ENCODE assay signal across 9 mouse cellular contexts in the genomic region with DNA sequence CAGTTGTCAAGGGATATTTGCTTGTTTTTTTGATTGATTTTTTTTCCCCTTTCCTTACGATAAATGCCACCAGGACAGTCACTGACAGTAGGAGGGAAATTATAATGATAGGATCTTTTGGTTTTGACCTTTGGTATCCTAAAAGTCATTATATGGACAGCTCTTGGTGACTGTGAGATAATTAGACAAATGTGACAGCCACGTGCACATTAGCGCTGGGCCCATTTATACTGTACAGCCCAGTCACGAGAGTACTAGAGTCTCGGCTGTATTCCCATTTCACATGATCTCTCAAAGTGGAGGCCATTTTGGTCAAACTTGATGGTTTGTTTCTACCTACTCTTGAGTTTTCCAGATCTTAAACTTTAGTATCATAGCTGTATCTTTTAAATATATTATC. TPM values are rescaled to one million over a fixed set of nuclear protein-coding genes. Genes with fewer than 3 reads are reported as not detected.
DNase-seq lines count a peak whose midpoint lies in the region; ATAC-seq and TF ChIP-seq lines count a peak whose summit lies in the region.
"Had no signal": no experiment of that assay in that cellular context is flagged by ENCODE, and none has a peak within 500 bp of the region (broad histone marks: within the 10 kb centered on the region; RNA-seq: fewer than 3 reads in every experiment).

No protein-coding gene starts in this region.

- H3K27me3 ChIP-seq in heart, postnatal 0 days (ENCODE audit: control insufficient read depth, insufficient read depth, low read length): no peaks in the 10 kb centered on the region
- no peaks in the 10 kb centered on the region for H3K27me3 ChIP-seq in hindbrain, embryonic 13.5 days
- no peaks in the 10 kb centered on the region for H3K27me3 ChIP-seq in midbrain, embryonic 12.5 days

- peak overlapping the region; percentile 86 for H3K4me2 ChIP-seq in heart, postnatal 0 days (ENCODE audit: low read depth, low read length)
- H3K4me2 ChIP-seq in hindbrain, embryonic 13.5 days: peak overlapping the region; percentile 91
- peak overlapping the region; percentile 90 for H3K4me2 ChIP-seq in midbrain, embryonic 12.5 days (replicated peaks)

- DNase-seq in heart, postnatal 0 days (ENCODE audit: low spot score): no peak
- no peak for DNase-seq in heart, postnatal 14 days
- no peak for DNase-seq in ovary, postnatal 36 days (ENCODE audit: low spot score)
- no peak for DNase-seq in right cerebral cortex, postnatal 25 days
- no peak for DNase-seq in spleen, postnatal 14 days (ENCODE audit: low spot score in 2 of 2)
- DNase-seq: layer of hippocampus, adult 9-11 months had no signal

- H3K4me3 ChIP-seq in heart, postnatal 0 days (ENCODE audit: low read depth, low read length): peak overlapping the region; percentile 95
- H3K4me3 ChIP-seq in bone marrow macrophage, adult 2 months (ENCODE audit: insufficient read depth, low read length): peak overlapping the region; percentile 80
- H3K4me3 ChIP-seq in hindbrain, embryonic 13.5 days: peak overlapping the region; percentile 73
- H3K4me3 ChIP-seq in midbrain, embryonic 12.5 days: peak overlapping the region; percentile 73

- H3K9me3 ChIP-seq in heart, postnatal 0 days (replicated peaks; ENCODE audit: control insufficient read depth, low read length): no peaks in the 10 kb centered on the region
- H3K9me3 ChIP-seq in hindbrain, embryonic 13.5 days: no peaks in the 10 kb centered on the region
- no peaks in the 10 kb centered on the region for H3K9me3 ChIP-seq in midbrain, embryonic 12.5 days

- no peak for TF ChIP-seq CTCF in heart, postnatal 0 days (IDR thresholded peaks at IDR 0.05; ENCODE audit: low read depth)
- no peak for TF ChIP-seq CTCF in bone marrow macrophage, adult 2 months (IDR thresholded peaks at IDR 0.05; ENCODE audit: low read depth, low read length)

- no peak overlapping the region for H3K27ac ChIP-seq in heart, postnatal 0 days (ENCODE audit: low read depth)
- no peak overlapping the region for H3K27ac ChIP-seq in bone marrow macrophage, adult 2 months (ENCODE audit: insufficient read depth, low read depth, low read length)
- H3K27ac ChIP-seq in hindbrain, embryonic 13.5 days: no peak overlapping the region
- H3K27ac ChIP-seq in midbrain, embryonic 12.5 days (replicated peaks): no peak overlapping the region; the same call in 1 of the 2 replicates

- ATAC-seq in heart, postnatal 0 days (ENCODE audit: insufficient read depth, low read depth): no peak
- no peak for ATAC-seq in hindbrain, embryonic 13.5 days (ENCODE audit: low FRiP score)
- ATAC-seq in midbrain, embryonic 12.5 days (ENCODE audit: low FRiP score, low read depth): no peak

- H3K9ac ChIP-seq in heart, postnatal 0 days (replicated peaks; ENCODE audit: low read depth, low read length): no peak overlapping the region
- H3K9ac ChIP-seq in hindbrain, embryonic 13.5 days: no peak overlapping the region
- no peak overlapping the region for H3K9ac ChIP-seq in midbrain, embryonic 12.5 days (replicated peaks)

- H3K36me3 ChIP-seq in heart, postnatal 0 days (replicated peaks; ENCODE audit: control insufficient read depth, insufficient read depth, low read length): no peaks in the 10 kb centered on the region
- H3K36me3 ChIP-seq in hindbrain, embryonic 13.5 days: no peaks in the 10 kb centered on the region
- no peaks in the 10 kb centered on the region for H3K36me3 ChIP-seq in midbrain, embryonic 12.5 days

- TF ChIP-seq POLR2A in bone marrow macrophage, adult 2 months (IDR thresholded peaks at IDR 0.05; ENCODE audit: borderline replicate concordance, low read depth, low read length): no peak

- peaks cover 5% of the 10 kb centered on the region for H3K4me1 ChIP-seq in heart, postnatal 0 days (ENCODE audit: control insufficient read depth, insufficient read depth)
- peaks cover 8% of the 10 kb centered on the region for H3K4me1 ChIP-seq in bone marrow macrophage, adult 2 months (ENCODE audit: control insufficient read depth, insufficient read depth, low read length)
- H3K4me1 ChIP-seq in hindbrain, embryonic 13.5 days (replicated peaks): peaks cover 36% of the 10 kb centered on the region
- H3K4me1 ChIP-seq in midbrain, embryonic 12.5 days: peaks cover 27% of the 10 kb centered on the region

- no peak for TF ChIP-seq EP300 in heart, postnatal 0 days (IDR thresholded peaks at IDR 0.05; ENCODE audit: low read depth)

- 73% methylated on average over 5 of the region's 5 CpGs for WGBS in heart, postnatal 0 days
- WGBS in hindbrain, embryonic 13.5 days: 35% methylated on average over 5 of the region's 5 CpGs
- 64% methylated on average over 5 of the region's 5 CpGs for WGBS in midbrain, embryonic 12.5 days

- intact Hi-C loops in heart, postnatal 14 days (cut with DNase I): loop anchor here (5.0 kb wide), 1 partner anchor 145 kb away; the partner anchor contains the start of genes Peg10 and Sgce

RNA-seq across cellular contexts. Expression of gene Casd1, which starts 1.4 kb away (rescaled TPM):
- total RNA-seq in heart, postnatal 0 days (2014; rRNA removed; ENCODE audit: low replicate concordance): 44.6 and 47.5 TPM in 2 replicates
- 17.7 and 17.9 TPM in 2 replicates for polyA plus RNA-seq in heart, postnatal 0 days (2015; fragmentation: Nextera tagmentation; extraction: Ambion mirVana)
- 10 to 100 TPM; 29.6 to 29.7 TPM for total RNA-seq in heart, postnatal 14 days (2021)
- polyA plus RNA-seq in bone marrow macrophage, adult 2 months (2012; ENCODE audit: insufficient read depth, insufficient read length, missing spikeins): 22.1 and 22.7 TPM in 2 replicates
- 38.1 and 39.4 TPM in 2 replicates for polyA plus RNA-seq in hindbrain, embryonic 13.5 days (2015; fragmentation: Nextera tagmentation; extraction: Ambion mirVana)
- polyA plus RNA-seq in midbrain, embryonic 12.5 days (2016; fragmentation: Nextera tagmentation; extraction: Ambion mirVana): 41.1 and 41.5 TPM in 2 replicates
